Mouse (Mus musculus) adrenal gland, postnatal 14 days (tissue): Measurements from ENCODE around the gene Car4. TPM values are rescaled to one million over a fixed set of nuclear protein-coding genes. Genes with fewer than 3 reads are reported as not detected.

ENCODE experiments used
- DNase-seq: peaks from one replicate; pipeline ENCODE4 v3.0.0; 2021; ENCODE audit warnings: mixed read lengths
- long read RNA-seq, 2 experiments: library from polyadenylated mRNA; stranded (forward); transcript quantifications; one replicate each; pipeline ENCODE4 v2.0.0; 2021
- total RNA-seq: library from RNA; stranded (reverse); gene quantifications from 2 replicates; pipeline ENCODE4 v1.2.3, GENCODE M21; 2021

Gene Car4
- total RNA-seq: 44.1 and 70.3 TPM in 2 replicates
- long read RNA-seq, experiment 1, transcript Car4-201 (8 exons, 1,256 nt): major isoform, 47 of 49 reads
- long read RNA-seq, experiment 1, partial matches to known transcripts: 1 of 49 reads
- long read RNA-seq, experiment 1, other reads (novel, unspliced or antisense): 1 of 49 reads
- long read RNA-seq, experiment 2, transcript Car4-201 (8 exons, 1,256 nt): major isoform, 29 of 37 reads
- long read RNA-seq, experiment 2, partial matches to known transcripts: 4 of 37 reads
- long read RNA-seq, experiment 2, other reads (novel, unspliced or antisense): 4 of 37 reads

DNA sequence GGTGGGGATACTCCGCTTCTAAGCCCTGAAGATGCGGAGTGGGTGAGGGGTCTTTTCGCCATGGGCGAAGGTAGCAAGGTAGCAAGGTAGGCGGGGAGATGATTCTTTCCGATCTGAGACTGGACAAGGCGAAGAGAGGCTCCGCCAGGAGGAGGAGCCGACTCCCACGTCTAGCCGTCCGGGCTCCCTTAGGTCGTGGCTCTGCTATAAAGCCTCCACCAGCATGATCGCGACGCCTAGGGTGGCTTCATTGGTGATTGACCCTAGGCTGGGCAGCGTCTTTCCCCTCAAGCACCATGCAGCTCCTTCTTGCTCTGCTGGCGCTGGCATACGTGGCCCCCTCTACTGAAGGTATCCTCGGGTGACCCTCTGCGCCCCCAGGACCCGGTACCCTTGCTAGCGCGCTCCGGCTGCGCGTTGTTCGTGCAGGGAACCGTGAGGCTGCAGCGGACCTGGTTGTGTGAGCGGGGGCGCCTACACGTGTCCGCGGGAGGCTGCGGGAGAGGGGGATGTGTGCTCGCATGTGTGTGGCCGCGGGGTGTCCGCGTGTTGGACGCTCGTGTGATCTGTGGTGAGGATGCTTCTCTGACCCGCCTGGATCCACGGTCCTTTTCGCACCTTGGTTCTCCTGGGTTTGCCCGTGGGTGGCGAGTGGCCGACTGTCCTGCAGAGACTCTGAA is at the start of gene Car4:
Gene Car4 (plus strand): TSS at position 196 of the 680 bp plus-strand sequence.
- no peak for DNase-seq

DNA sequence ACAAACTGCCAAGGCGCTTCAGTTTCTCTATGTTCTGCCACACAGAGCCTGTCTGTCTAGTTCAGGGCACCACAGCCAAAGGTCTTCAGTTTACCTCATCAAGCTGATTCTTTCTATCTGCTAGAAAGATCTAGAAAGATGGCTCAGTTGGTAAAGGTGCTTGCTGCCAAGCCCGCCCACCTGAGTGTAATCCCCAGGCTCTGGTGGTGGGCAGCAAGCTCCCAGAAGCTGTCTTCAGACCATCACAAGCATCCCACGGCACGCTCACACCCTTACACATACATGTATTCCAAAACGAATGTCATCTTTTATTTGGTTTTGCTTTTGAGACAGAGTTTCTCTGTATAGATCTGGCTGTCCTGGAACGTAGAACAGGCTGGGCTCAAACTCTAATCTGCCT is 49.1 kb upstream of the Car4 start:
- no peak for DNase-seq

- DNase-seq: peak; percentile 58
Observed at GRCm38 (mm10) chr11:84910411-84910810, 47.2 kb upstream of the Car4 start.

- DNase-seq: no peak
Observed at GRCm38 (mm10) chr11:84914673-84915072, 42.9 kb upstream of the Car4 start.

GRCm38 (mm10) chr11:84916053-84916702 is 41.4 kb upstream of the Car4 start, which contains the start of gene Znhit3:
Gene Znhit3 (minus strand): TSS chr11:84916366.
- DNase-seq: peak; percentile 91

GRCm38 (mm10) chr11:84916703-84917300 is 40.8 kb upstream of the Car4 start:
- no peak for DNase-seq

- DNase-seq: peak; percentile 88
Observed at GRCm38 (mm10) chr11:84918425-84918824, 39.2 kb upstream of the Car4 start.

DNA sequence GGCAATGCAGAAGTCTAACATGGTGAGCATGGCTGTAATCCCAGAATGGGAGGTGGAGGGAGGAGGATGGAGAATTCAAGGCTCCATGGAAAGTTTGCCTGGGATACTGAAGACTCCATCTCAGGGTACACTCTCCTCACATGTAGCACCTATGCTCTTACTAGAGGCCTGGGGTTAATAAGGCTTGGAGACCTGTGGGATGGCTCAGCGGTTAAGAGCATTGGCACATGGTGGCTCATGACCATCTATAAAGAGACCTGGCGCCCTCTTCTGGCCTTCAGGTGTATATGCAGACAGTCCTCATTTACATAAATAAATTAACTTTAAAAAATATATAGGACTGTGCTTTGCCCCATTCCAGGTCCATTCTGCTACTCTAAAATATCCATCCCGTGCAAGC is 38.3 kb upstream of the Car4 start:
- peak; percentile 61 for DNase-seq

GRCm38 (mm10) chr11:84919951-84920350 is 37.6 kb upstream of the Car4 start:
- no peak for DNase-seq

DNA sequence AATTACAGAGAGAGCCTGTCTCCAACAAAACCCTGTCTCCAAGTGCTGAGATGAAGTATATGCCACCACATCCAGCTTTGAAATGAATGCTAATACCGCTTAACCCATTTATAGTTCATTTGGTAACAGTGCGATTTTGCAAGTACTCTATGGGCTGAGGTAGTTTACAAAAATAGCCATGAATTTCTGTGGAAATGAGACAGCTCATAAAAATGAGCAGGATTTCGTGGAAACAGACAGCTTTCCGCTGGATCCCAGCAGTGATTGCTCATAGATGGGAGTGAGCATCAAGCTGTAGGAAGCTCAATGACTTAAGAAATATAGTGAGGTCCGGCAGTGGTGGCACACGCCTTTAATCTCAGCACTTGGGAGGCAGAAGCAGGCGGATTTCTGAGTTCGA is 36.6 kb upstream of the Car4 start:
- DNase-seq: no peak

DNA sequence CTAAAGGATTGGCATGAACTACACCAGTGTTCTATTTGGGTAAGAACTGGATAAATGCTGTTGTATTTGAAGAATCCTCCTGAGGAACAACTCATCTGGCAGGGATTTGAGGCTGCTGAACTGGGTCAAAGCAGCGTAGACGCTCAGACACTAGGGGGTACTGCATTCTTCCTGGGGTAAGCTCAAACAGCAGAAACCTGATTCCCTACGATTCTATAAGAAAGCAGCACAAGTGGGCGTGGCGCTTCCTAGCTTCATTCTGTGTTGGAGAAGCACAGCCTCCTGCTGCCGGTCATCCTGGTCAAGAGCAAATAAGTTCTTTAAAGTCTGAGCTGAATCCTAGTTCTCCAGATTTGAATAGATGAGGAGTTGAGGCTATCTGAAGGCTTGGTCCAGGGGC is 25.3 kb upstream of the Car4 start:
- DNase-seq: no peak

DNA sequence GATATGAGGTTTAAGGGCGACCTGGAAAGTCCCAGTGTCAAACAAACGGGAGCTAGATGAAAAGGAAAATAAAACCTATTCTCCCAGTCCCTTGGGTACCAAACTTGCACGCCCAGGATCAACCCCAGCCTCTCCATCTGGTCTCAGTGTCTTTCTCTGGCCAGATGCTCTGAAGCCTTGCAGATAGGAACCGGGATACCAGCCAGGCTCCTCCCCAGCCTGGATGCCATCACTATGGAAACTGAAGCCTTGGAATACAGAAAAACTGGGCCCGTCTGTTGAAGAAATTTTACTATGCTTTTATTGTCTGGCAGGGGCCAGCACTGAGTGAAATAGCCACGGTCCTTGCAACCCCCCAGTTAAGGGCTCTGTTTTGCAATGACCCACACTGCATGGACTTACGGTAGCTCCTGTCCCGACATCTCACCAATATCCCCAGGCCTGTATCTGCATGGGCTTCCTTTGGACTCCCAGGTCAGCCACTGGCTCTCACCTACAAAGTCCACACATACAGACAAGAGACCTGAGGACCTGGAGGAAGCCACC is 18.0 kb upstream of the Car4 start:
- no peak for DNase-seq

DNA sequence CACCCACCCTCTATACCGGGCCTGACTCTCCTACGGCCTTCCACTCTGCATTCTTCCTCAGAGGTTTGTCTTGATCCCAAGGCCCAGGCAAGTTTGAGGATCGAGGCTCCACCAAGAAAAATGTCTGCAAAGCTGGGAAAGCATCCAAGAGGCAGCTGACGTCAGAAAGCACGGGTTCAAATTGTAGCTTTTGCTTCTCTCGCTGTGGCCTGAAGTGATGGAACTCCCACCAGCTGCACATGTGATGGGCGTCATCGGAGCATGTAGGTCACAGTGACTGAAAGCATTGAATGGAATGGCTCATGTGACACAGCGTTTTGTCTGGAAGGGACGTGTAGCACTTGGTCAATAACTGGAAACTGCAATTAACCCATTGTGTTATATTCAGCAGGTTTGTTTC is 17.4 kb upstream of the Car4 start:
- no peak for DNase-seq

DNA sequence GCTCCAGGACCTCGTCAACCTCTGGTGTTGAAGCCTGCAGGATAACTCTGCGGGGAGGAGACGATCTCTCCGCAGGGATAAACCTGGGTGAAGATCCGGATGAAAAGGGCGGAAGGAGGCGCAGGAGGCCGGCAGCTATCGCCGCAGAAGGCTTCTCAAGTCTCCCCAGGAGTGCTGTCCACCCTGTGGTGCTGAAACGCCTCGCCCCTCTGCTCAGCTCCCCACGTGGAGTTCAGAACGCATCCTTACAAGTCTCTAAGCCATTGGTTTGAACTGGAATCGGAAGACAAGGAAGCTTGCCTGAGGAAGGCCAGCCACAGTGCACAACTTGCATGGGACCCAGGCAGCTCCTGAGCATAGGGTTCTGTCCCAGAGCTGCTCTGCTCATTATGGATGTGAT is 13.6 kb upstream of the Car4 start:
- DNase-seq: peak; percentile 87

- DNase-seq: no peak
Observed at GRCm38 (mm10) chr11:84944639-84945435, 12.7 kb upstream of the Car4 start.

DNA sequence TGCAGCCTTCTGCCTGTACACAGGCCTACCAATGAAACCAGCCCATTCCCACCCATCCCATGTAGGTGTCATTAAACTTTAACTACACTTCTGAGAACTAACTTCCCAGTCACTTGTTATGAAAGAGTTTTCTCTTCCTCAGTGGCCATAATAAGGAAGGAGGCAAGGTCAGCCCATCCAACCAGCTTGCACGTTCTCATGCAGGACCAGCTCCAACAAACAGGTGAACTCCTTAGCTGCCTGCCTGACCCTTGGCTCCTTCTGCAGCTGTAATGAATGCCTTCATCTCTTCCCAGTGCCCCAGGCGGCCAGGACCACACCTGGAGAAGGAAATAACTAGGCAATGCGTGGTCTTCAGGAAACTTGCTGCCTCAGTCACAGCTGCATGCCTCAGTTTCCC is 11.7 kb upstream of the Car4 start:
- no peak for DNase-seq

DNA sequence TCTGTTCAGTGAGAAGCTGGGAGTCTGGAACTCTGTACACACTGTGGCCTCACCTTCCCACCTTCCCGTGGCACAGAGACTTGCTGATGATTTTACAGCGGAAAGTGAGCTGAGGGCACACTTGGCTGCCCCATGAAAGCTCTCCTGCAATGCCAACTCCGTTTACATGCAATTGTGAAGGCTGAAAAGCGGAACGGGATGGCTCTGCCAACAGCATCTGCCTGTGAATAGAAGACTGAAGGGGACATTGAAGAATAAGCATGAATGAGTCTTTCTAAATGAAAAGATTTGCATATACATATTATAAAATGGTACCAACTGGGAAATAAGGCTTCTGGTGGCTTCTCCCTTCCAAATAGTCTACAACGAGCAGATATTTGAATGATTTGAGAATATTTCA is 10.4 kb upstream of the Car4 start:
- no peak for DNase-seq

DNA sequence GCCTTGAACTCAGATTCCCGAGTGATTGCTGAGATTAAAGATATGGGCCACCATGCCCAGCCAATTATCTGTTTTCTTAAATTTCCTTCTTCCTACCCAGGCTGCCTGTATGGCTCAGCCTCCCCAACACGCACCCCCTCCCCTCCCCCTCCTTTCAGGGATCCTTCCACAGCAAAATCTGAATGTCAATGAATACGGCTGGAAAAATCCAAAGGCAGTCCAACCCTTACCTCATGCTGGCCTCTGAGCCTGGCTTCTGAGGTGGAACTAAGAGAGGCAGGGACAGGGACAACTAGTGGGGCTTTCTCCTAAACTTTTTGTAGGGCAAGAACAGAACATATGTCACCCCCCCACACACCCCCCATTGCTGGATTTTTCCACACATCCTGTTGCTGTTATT is 9.5 kb upstream of the Car4 start:
- no peak for DNase-seq

DNA sequence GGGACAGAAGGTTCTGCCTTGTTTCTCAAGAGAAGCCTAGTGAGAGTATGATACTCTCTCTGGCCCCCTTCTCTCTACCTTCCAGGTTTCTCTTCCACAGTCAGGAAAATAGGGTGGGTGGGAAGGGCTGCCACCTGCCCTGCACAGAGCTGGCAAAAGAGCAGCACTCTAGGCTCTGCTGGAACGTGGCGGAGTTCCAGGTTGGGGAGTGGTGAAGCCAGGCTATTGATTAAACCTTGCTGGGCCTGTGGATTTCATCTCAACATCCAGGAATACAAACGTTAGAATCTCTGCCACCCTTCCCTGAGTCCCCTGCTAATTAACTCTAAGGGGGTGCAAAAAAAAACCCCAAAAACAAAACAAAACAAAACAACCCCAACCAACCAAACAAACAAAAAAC is 9.1 kb upstream of the Car4 start:
- no peak for DNase-seq

GRCm38 (mm10) chr11:84952611-84953010 is 5.0 kb upstream of the Car4 start:
- DNase-seq: no peak

DNA sequence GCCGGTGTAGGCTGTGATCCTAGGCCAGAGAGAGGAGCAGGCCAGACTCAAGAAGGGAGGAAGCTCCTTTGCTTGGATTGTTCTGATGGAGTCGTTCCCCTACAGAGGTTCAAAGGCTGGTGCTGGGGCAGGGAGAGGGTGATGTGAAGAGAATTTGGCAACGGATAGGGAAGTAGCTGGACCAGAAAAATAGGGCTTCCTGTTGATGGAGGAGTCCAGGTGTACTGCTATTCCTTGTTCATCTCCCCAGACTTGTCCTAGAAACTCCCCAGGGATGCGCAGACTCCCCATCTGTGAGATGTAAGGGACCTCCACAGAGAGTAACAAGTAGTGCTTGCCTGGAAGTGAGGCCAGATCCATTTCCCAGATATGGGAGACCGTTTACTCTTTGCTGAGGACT is 1.2 kb upstream of the Car4 start:
- no peak for DNase-seq

- DNase-seq: no peak
Observed at GRCm38 (mm10) chr11:84957171-84957570, 415 bp upstream of the Car4 start.
